Mouse (Mus musculus) stomach, postnatal 0 days (tissue): Measurements from ENCODE around the gene Dnase2a. TPM values are rescaled to one million over a fixed set of nuclear protein-coding genes. Genes with fewer than 3 reads are reported as not detected.

Experiments used
- ATAC-seq: fragments of 200-750 bp; cut with Nextera tagmentation; 2 replicates; pipeline ENCODE4 v1.8.0; 2017; ENCODE audit not compliant: low FRiP score, low TSS enrichment
- DNase-seq: peaks from one replicate; pipeline ENCODE4 v3.0.0-alpha.2; 2016; ENCODE audit warnings: low spot score
- H3K27ac ChIP-seq: fragments of 300-500 bp; sonication (generic); replicated peaks from 2 replicates; pipeline ENCODE4 v1.5.1; 2014; ENCODE audit warnings: mild to moderate bottlenecking, control low read depth
- H3K27me3 ChIP-seq: fragments of 300-500 bp; sonication (generic); 2 replicates; pipeline ENCODE4 v1.6.1; 2014; ENCODE audit warnings: low read length; ENCODE audit not compliant: control insufficient read depth, insufficient read depth
- H3K36me3 ChIP-seq: fragments of 300-500 bp; sonication (generic); 2 replicates; pipeline ENCODE4 v1.6.1; 2014; ENCODE audit warnings: low read length, mixed read lengths; ENCODE audit not compliant: control insufficient read depth, insufficient read depth
- H3K4me1 ChIP-seq: fragments of 300-500 bp; sonication (generic); replicated peaks from 2 replicates; pipeline ENCODE4 v1.6.1; 2014; ENCODE audit warnings: antibody characterized with exemption; ENCODE audit not compliant: control insufficient read depth, insufficient read depth
- H3K4me2 ChIP-seq: fragments of 300-500 bp; sonication (generic); replicated peaks from 2 replicates; pipeline ENCODE4 v1.6.1; 2014; ENCODE audit warnings: low read depth, mild to moderate bottlenecking, control low read depth, moderate library complexity
- H3K4me3 ChIP-seq: fragments of 300-500 bp; sonication (generic); 2 replicates; pipeline ENCODE4 v1.5.1; 2014; ENCODE audit warnings: low read depth, low read length, control low read depth
- H3K9ac ChIP-seq: fragments of 300-500 bp; sonication (generic); 2 replicates; pipeline ENCODE4 v1.6.1; 2014; ENCODE audit warnings: mild to moderate bottlenecking, low read length, control low read depth, mixed read lengths
- H3K9me3 ChIP-seq: fragments of 300-500 bp; sonication (generic); 2 replicates; pipeline ENCODE4 v1.6.1; 2016; ENCODE audit warnings: low read length; ENCODE audit not compliant: control insufficient read depth
- CTCF ChIP-seq: IDR thresholded peaks from 2 replicates; pipeline ENCODE4 v1.5.1; 2016; ENCODE audit warnings: antibody characterized with exemption, low read depth, mild to moderate bottlenecking, moderate library complexity
- EP300 ChIP-seq: optimal IDR thresholded peaks from 2 replicates; pipeline ENCODE3; 2016; ENCODE audit warnings: antibody characterized with exemption
- WGBS: fragments of 180-500 bp; shearing (Covaris S2); extraction: QIAGEN DNeasy Blood & Tissue Kit; methylation state at CpG from one replicate; pipeline ENCODE4 v1.1.7; 2014; 5-methylcytosine and 5-hydroxymethylcytosine counted together
- polyA plus RNA-seq: library from polyadenylated mRNA; unstranded; fragments of >200 nt; fragmentation: Nextera tagmentation; extraction: Ambion mirVana; gene quantifications from 2 replicates; pipeline ENCODE4 v1.2.1, GENCODE M21; 2015

Gene Dnase2a
- polyA plus RNA-seq, 1 experiment from 2014 or later: 17.4 TPM

DNA sequence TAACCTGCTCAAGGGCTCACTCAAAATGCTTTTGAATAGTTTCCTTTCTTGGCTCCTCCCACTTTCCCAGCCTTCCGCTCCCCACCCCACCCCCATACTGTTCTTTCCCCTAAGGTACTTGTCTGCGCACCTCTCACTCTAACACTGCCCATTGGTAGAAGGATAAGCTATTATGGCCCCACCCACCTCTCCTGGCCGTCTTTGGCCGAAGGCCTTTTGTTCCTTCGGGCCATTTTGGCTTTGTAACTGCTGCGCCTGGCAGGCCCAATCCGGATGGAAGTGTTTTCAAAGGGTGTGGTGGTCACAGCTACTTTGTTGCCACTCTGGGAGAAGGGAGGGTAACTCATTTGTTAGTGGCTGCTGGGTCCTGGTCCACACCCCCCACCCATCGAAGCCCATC lies 6.9 kb downstream of the Dnase2a start:
- no peak for DNase-seq
- Histone ChIP-seq H3K9me3 (no peaks in the 10 kb centered on the region), H3K4me1 (0 out of 2 replicates have a peak, but pooled peaks cover 3% of the 10 kb centered on the region), H3K27ac (no peak overlapping the region), H3K9ac (no peak overlapping the region), H3K27me3 (no peaks in the 10 kb centered on the region), H3K4me2 (no peak overlapping the region), H3K36me3 (no peaks in the 10 kb centered on the region), H3K4me3 (no peak overlapping the region)
- 0 out of 2 replicates have a peak, but pooled peaks have one; percentile 30 for ATAC-seq
- TF ChIP-seq EP300: no peak
- TF ChIP-seq CTCF: no peak
- 68% methylated on average over 8 of the region's 8 CpGs for WGBS

GRCm38 (mm10) chr8:84917781-84918180 lies 9.4 kb downstream of the Dnase2a start:
- Histone ChIP-seq H3K36me3 (no peaks in the 10 kb centered on the region), H3K27ac (no peak overlapping the region), H3K4me1 (no peaks in the 10 kb centered on the region), H3K9me3 (no peaks in the 10 kb centered on the region), H3K9ac (no peak overlapping the region), H3K4me2 (no peak overlapping the region), H3K4me3 (no peak overlapping the region), H3K27me3 (no peaks in the 10 kb centered on the region)
- DNase-seq (no peak), ATAC-seq (no peak)
- no peak for TF ChIP-seq EP300
- no peak for TF ChIP-seq CTCF
- WGBS: 48% methylated on average over 20 of the region's 20 CpGs

DNA sequence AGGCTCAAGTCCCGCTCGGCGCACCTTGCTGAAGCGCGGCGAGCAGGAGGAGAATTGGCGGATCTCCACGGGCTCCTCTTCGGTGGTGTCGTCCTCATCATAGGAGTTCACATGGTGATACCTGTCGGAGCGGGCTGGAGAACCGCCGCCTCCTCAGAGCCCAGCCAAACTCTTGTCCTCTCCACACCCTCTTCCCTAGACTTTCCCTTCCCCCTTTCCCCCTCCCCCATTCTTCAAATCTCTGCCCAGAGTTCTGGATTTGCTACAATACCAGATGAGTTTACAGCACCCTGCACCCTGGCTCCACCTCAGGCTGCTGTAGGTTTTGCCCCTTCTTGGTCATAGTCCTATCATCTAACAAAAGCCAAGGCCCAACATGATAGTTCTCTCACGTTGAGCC lies 10.3 kb downstream of the Dnase2a start:
- no peak for ATAC-seq
- no peaks in the 10 kb centered on the region for H3K27me3 ChIP-seq
- H3K36me3 ChIP-seq: no peaks in the 10 kb centered on the region
- H3K9me3 ChIP-seq: no peaks in the 10 kb centered on the region
- H3K4me2 ChIP-seq: no peak overlapping the region
- DNase-seq: no peak
- 90% methylated on average over 15 of the region's 15 CpGs for WGBS
- H3K4me1 ChIP-seq: no peaks in the 10 kb centered on the region
- no peak overlapping the region for H3K4me3 ChIP-seq
- no peak overlapping the region for H3K27ac ChIP-seq
- TF ChIP-seq EP300 (no peak), CTCF (no peak)
- H3K9ac ChIP-seq: no peak overlapping the region

DNA sequence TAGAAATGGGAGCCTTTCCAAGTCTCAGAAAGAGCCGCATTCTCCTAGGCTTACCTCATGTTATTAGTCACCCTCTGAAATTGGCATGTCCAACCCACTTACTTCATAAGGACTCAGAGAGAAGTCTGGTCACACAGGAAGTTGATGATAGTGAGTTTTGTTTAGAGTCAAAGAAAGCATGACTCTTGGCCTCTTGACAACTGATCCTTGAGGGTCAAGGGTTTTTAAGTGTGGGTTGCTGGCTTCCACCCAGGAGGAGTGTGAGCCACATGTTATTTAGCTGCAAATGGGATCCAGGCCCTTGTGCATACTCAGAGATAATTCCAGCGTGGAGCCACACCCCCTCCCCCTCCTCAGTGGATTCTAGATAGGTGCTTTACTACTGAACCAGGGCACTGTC lies 13.2 kb downstream of the Dnase2a start:
- no peaks in the 10 kb centered on the region for H3K9me3 ChIP-seq
- DNase-seq: no peak
- ATAC-seq: no peak
- no peaks in the 10 kb centered on the region for H3K36me3 ChIP-seq
- H3K9ac ChIP-seq: no peak overlapping the region
- TF ChIP-seq CTCF (no peak), EP300 (no peak)
- no peaks in the 10 kb centered on the region for H3K4me1 ChIP-seq
- no peak overlapping the region for H3K27ac ChIP-seq
- H3K4me2 ChIP-seq: no peak overlapping the region
- H3K4me3 ChIP-seq: no peak overlapping the region
- 63% methylated on average over 2 of the region's 2 CpGs for WGBS
- no peaks in the 10 kb centered on the region for H3K27me3 ChIP-seq

GRCm38 (mm10) chr8:84925557-84925956 lies 17.2 kb downstream of the Dnase2a start:
- WGBS: 57% methylated on average over 7 of the region's 7 CpGs
- ATAC-seq: no peak

GRCm38 (mm10) chr8:84927513-84927912 lies 19.2 kb downstream of the Dnase2a start:
- 85% methylated on average over 1 of the region's 1 CpGs for WGBS
- Histone ChIP-seq H3K36me3 (no peaks in the 10 kb centered on the region), H3K4me2 (no peak overlapping the region), H3K4me1 (no peaks in the 10 kb centered on the region), H3K27ac (no peak overlapping the region), H3K9me3 (no peaks in the 10 kb centered on the region), H3K4me3 (no peak overlapping the region), H3K27me3 (no peaks in the 10 kb centered on the region), H3K9ac (no peak overlapping the region)
- ATAC-seq: 0 out of 2 replicates have a peak, but pooled peaks have one; percentile 27
- no peak for DNase-seq
- TF ChIP-seq EP300 (no peak), CTCF (no peak)

More at GRCm38 (mm10) chr8:84925557-84925956, 17.2 kb downstream of the Dnase2a start:
- DNase-seq: no peak
- H3K27me3 ChIP-seq: no peaks in the 10 kb centered on the region
- no peak overlapping the region for H3K27ac ChIP-seq
- no peaks in the 10 kb centered on the region for H3K36me3 ChIP-seq
- no peak overlapping the region for H3K4me3 ChIP-seq
- no peak overlapping the region for H3K9ac ChIP-seq
- no peaks in the 10 kb centered on the region for H3K9me3 ChIP-seq
- no peak overlapping the region for H3K4me2 ChIP-seq
- no peaks in the 10 kb centered on the region for H3K4me1 ChIP-seq
- TF ChIP-seq EP300 (no peak), CTCF (no peak)
